ENCODE assay signal across 9 mouse cellular contexts in genomic region chr17:79976518-79977100, GRCm38 (mm10).
DNase-seq lines count a peak whose midpoint lies in the region; ATAC-seq lines count a peak whose summit lies in the region.
"Had no signal": no experiment of that assay in that cellular context is flagged by ENCODE, and none has a peak within 500 bp of the region (broad histone marks: within the 10 kb centered on the region; RNA-seq: fewer than 3 reads in every experiment).

No protein-coding gene starts in this region.

- H3K4me2 ChIP-seq in liver, embryonic 11.5 days: peak overlapping the region; percentile 67
- H3K4me2 ChIP-seq in intestine, embryonic 16.5 days (ENCODE audit: low read depth, low read length): peak overlapping the region; percentile 46
- H3K4me2 ChIP-seq in neural tube, embryonic 12.5 days (replicated peaks): peak overlapping the region; percentile 52

- 78% methylated on average over 5 of the region's 5 CpGs for WGBS in liver, embryonic 11.5 days
- 79% methylated on average over 5 of the region's 5 CpGs for WGBS in forebrain, embryonic 10.5 days
- 79% methylated on average over 5 of the region's 5 CpGs for WGBS in intestine, embryonic 16.5 days
- 81% methylated on average over 5 of the region's 5 CpGs for WGBS in neural tube, embryonic 12.5 days

- H3K9me3 ChIP-seq in liver, embryonic 11.5 days (ENCODE audit: control insufficient read depth, low read length): no peaks in the 10 kb centered on the region
- no peaks in the 10 kb centered on the region for H3K9me3 ChIP-seq in forebrain, embryonic 10.5 days
- H3K9me3 ChIP-seq in intestine, embryonic 16.5 days (ENCODE audit: control insufficient read depth, low read length): no peaks in the 10 kb centered on the region
- no peaks in the 10 kb centered on the region for H3K9me3 ChIP-seq in neural tube, embryonic 12.5 days

- H3K9ac ChIP-seq in liver, embryonic 11.5 days (ENCODE audit: low read depth, low read length): no peak overlapping the region
- no peak overlapping the region for H3K9ac ChIP-seq in intestine, embryonic 16.5 days (ENCODE audit: low read depth, low read length)
- no peak overlapping the region for H3K9ac ChIP-seq in neural tube, embryonic 12.5 days

- H3K27me3 ChIP-seq in liver, embryonic 11.5 days (replicated peaks; ENCODE audit: control insufficient read depth, insufficient read depth, low read length): no peaks in the 10 kb centered on the region
- peaks cover 30% of the 10 kb centered on the region for H3K27me3 ChIP-seq in forebrain, embryonic 10.5 days (ENCODE audit: poor library complexity, severe bottlenecking)
- H3K27me3 ChIP-seq in intestine, embryonic 16.5 days (replicated peaks; ENCODE audit: control insufficient read depth, insufficient read depth, low read length): no peaks in the 10 kb centered on the region
- no peaks in the 10 kb centered on the region; the same call in 1 of the 2 replicates for H3K27me3 ChIP-seq in neural tube, embryonic 12.5 days (replicated peaks)

- H3K36me3 ChIP-seq in liver, embryonic 11.5 days (ENCODE audit: control insufficient read depth, insufficient read depth, low read length): no peaks in the 10 kb centered on the region
- H3K36me3 ChIP-seq in forebrain, embryonic 10.5 days (replicated peaks): no peaks in the 10 kb centered on the region
- H3K36me3 ChIP-seq in intestine, embryonic 16.5 days (ENCODE audit: control insufficient read depth, insufficient read depth, low read length): no peaks in the 10 kb centered on the region
- no peaks in the 10 kb centered on the region for H3K36me3 ChIP-seq in neural tube, embryonic 12.5 days

- no peak overlapping the region for H3K27ac ChIP-seq in liver, embryonic 11.5 days (ENCODE audit: low read depth, low read length)
- no peak overlapping the region for H3K27ac ChIP-seq in forebrain, embryonic 10.5 days
- no peak overlapping the region for H3K27ac ChIP-seq in intestine, embryonic 16.5 days (ENCODE audit: low read length)
- no peak overlapping the region for H3K27ac ChIP-seq in neural tube, embryonic 12.5 days

- ATAC-seq in liver, embryonic 11.5 days (replicated peaks; ENCODE audit: low FRiP score): no peak
- ATAC-seq in intestine, embryonic 16.5 days: no peak
- 0 out of 2 replicates have a peak, but pooled peaks have one; percentile 45 for ATAC-seq in neural tube, embryonic 12.5 days (ENCODE audit: low FRiP score, low read depth)
- ATAC-seq in CD4-positive, CD25-positive, alpha-beta regulatory T cell, adult 4 months: no peak

- H3K4me1 ChIP-seq in liver, embryonic 11.5 days (replicated peaks; ENCODE audit: control insufficient read depth, insufficient read depth, low read length): peaks cover 13% of the 10 kb centered on the region
- peaks cover 36% of the 10 kb centered on the region for H3K4me1 ChIP-seq in forebrain, embryonic 10.5 days
- peaks cover 3% of the 10 kb centered on the region; the same call in 1 of the 2 replicates for H3K4me1 ChIP-seq in intestine, embryonic 16.5 days (ENCODE audit: control insufficient read depth, insufficient read depth, low read length)
- 0 out of 2 replicates have a peak, but pooled peaks cover 11% of the 10 kb centered on the region for H3K4me1 ChIP-seq in neural tube, embryonic 12.5 days

- DNase-seq in liver, embryonic 11.5 days (ENCODE audit: low spot score): no peak
- no peak for DNase-seq in liver
- DNase-seq in forebrain, embryonic 10.5 days (ENCODE audit: extremely low spot score, low spot score): no peak
- DNase-seq in embryo, embryonic 10.5 days (ENCODE audit: low spot score): no peak
- no peak for DNase-seq in layer of hippocampus, postnatal 14 days (ENCODE audit: low spot score in 2 of 2)
- DNase-seq: lung, adult 2 months had no signal

- H3K4me3 ChIP-seq in liver, embryonic 11.5 days (ENCODE audit: low read depth, low read length): peak overlapping the region; percentile 9; the same call in 1 of the 2 replicates
- H3K4me3 ChIP-seq in forebrain, embryonic 10.5 days: peak overlapping the region; percentile 29
- peak overlapping the region; percentile 19; the same call in 1 of the 2 replicates for H3K4me3 ChIP-seq in intestine, embryonic 16.5 days (ENCODE audit: low read length)
- 0 out of 2 replicates have a peak overlapping the region, but pooled peaks have one; percentile 13 for H3K4me3 ChIP-seq in neural tube, embryonic 12.5 days
